Mouse (Mus musculus): ENCODE measurements around the gene Lrmda. TPM values are rescaled to one million over a fixed set of nuclear protein-coding genes. Genes with fewer than 3 reads are reported as not detected.
A peak's percentile ranks its signal among the peaks of the same experiment; 100 is the strongest.
"Not testable (repeated sequence)": the region's sequence is repeated elsewhere in the genome, so short reads cannot be mapped to it uniquely, and the experiment has no call there.

The Lrmda gene
- total and polyA plus RNA-seq, 3 experiments: 0.92 to 8.6 (median 2.7) TPM

GRCm38 (mm10) chr14:22587285-22587957 is 567.9 kb downstream of the Lrmda start:
- peak; percentile 33 for DNase-seq

DNA sequence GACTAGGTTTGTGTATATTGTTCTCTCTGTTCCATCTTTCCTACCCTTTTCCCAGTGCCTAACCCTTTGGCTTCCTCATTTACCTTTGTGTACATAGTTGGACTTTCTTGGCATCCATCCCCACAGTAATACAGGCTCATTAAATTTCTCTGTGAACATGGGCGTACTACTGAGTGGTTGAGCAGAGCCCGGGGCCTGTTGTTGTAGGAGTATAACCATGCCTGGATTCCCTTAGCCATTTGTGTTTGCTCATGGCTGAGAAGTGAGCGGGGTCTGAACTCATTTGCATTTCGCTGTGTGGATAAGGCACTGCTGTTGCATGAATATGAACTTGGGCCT is 568.4 kb downstream of the Lrmda start:
- no peak for DNase-seq

GRCm38 (mm10) chr14:22588394-22588793 is 568.9 kb downstream of the Lrmda start:
- DNase-seq: not testable (repeated sequence)

DNA sequence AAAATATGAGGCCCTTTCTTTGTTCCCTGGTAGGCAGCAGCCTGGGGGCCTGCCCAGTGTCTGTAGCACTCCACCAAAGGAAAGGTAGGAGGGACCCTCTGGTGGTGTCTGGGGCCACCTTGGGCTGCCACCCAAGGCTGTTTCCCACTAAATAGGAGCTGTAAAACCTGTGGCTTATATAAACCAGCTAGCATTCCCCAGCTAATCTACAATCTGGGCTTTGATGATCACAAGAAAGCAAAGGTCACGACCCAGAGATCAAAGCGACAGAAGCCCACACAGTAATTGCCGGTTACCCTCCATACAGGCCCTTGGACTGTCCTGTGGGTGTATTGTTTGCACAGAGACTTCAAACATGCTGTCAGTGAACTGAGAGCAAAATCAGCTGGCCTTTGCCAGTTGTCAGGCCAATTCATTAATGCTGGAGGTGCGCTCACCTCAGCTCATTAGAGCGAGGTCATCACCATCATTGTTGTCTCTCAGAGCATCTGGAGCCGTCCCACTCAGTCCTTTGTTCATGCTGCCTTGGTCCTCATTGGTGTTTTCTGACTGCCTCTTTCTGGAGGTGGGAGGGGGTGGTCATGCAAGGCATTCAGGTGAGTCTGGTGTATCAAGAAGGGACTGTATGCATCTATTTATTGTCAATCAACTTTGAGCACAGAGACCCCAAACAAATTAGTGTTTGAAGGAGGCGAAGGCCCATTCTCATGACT is 570.1 kb downstream of the Lrmda start:
- no peak for DNase-seq

- no peak for DNase-seq
Measured at GRCm38 (mm10) chr14:22591186-22591585, 571.7 kb downstream of the Lrmda start.

GRCm38 (mm10) chr14:22597508-22597907 is 578.0 kb downstream of the Lrmda start:
- no peak for DNase-seq

DNA sequence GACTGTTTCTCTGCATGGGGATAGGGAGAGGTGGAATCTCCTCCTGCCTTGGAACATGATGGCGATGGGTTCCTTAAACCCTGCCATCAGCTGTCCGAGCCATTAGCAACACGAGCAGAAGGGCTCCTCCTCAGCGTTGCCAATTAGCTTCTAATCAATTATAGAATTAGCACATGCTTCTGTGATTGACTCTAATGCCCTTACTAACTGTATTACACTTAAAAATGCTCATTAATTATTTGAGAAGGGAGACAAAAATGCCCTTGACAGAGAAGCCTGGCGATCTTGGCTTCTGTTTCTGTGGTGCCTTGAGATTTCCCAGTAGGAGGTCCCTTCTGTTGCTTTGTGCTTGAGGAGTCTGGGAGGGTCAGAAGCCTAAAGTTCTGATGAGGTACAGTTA is 579.1 kb downstream of the Lrmda start:
- DNase-seq: no peak

- DNase-seq: no peak
Measured at GRCm38 (mm10) chr14:22600166-22600565, 580.7 kb downstream of the Lrmda start.

GRCm38 (mm10) chr14:22602308-22602707 is 582.8 kb downstream of the Lrmda start:
- DNase-seq: no peak

DNA sequence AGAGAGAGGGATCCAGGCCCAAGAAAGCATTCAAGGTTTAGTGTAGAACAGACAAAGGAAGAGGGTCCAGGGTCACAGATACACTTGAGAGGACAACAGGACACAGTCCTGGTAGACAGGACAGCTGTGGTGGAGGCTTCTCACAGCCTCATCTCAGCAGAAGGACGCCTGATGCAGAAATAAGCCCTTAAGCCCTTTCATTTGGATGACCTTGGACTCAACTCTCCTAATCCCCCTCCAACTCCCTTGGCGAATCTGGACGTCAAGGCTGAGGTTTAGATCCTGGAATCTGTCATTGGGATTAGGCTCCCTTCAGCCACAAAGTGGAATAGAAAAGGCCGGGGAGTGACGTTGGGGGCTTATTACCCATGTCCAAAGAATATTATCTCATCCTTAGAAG is 589.1 kb downstream of the Lrmda start:
- DNase-seq: no peak

- DNase-seq: no peak
Measured at GRCm38 (mm10) chr14:22609261-22610245, 590.0 kb downstream of the Lrmda start.

- DNase-seq: no peak
Measured at GRCm38 (mm10) chr14:22611011-22611410, 591.5 kb downstream of the Lrmda start.

- peak; percentile 65 for DNase-seq
Measured at GRCm38 (mm10) chr14:22620191-22620590, 600.7 kb downstream of the Lrmda start.

DNA sequence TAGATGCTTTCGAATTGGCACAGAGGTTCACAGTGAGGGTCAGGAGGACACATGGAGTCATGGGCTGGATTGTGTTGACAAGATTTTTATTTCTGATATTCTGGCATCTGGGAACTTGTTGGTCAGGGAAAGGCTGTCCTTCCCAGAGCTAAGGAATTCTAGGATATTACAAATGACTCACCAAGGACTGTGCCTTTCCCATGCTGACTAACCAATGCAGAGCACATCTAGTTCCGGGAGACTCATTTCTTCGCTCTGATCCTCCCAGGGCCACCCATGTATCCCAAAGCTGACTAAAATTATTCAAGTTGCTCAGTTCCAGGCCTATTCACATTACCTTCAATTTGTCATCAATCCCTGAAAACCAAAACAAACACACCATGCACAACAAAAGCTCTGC is 602.4 kb downstream of the Lrmda start:
- peak; percentile 32 for DNase-seq

DNA sequence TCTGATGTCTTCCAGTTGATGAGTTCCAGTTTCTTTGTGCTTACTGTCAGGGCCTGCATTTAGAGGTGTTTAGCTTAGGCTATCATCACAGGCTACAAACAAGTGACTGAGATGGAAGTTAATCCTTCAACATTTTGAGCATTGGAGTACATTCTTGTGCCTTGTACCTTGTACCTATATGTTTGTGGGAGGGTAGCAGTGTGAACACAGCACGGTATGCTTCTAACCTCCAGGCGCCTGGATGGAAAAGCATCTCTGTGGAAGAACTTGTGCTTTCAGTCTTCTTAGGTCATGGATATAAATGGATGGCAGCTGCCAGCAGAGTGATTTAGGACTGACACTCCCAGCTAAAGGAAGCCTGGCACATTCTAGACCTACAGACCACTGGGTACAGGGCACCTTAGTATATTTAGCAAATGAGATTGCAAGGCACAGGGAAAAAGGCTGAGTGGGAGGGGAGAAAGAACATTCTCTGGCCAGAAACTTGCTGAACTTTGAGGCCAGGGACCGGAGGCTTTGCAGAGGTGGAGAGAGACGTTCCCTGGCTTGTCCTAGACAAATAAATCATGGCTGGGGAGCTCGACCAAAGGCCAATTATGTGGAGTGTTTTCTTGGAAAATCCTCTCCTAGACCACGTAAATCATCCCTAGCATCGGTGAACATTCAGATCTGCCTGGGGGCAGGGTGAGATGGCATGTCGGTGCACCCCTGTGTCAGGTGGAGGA is 607.8 kb downstream of the Lrmda start:
- DNase-seq: no peak

DNA sequence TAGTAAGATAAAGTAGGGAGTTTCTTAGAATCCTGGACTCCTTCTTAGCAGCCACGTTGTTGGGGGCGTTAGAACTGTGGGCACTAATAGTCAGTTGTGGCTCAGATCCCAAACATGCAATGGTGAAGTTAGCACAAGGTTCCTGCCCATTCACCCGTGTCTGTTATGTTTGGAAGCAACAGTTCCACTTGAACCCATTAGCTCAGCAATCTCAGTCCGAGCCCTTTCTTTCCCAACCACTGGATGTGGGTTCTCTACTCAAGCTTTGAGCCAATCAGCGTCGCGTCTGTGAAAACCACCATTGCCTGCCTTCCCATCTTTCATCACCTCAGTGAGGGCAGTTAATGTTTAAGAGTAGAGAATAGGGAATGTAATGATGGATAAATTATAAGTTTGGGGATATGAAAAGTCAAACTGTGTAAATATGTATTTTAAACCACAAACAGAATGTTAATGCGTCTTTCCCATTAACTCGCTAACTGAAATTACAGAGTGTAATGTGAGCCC is 610.9 kb downstream of the Lrmda start:
- DNase-seq: no peak

DNA sequence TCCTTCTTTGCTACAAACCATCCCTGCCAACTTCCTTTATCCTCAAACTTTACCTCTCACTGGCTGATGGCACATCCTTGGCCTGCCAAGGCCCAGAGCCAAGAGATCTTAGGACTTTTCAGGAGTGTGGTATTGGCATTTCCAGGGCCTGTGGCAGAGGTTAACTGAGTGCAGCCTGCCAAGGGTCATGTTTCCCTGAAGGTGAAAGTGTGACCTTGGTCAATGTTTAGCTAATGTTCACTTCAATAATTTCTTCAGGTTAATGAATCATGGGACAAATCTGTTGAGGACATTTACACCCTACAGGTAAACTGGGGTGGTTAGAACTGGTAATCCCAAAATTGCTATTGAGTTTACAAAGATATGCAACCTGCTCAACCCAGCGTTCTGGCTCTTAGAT is 614.1 kb downstream of the Lrmda start:
- no peak for DNase-seq

DNA sequence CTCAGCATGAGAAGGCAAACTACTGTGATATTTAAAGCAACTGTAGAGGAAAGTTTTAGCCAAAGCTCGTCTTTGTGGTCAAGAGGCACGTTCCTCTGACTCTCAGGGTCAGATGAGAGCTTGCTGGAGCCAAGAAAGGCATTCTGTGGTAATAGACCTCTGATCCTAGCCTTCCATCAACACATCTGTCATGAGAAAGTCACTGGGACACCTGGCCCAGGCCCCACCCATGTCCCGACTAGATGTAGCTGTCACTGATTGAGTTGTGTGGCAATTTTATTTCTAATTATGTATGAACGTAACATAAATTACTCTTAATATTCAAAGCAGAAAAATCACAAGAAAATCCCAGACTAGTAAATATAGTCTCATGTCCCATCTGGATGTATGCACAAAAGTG is 624.0 kb downstream of the Lrmda start:
- DNase-seq: no peak

DNA sequence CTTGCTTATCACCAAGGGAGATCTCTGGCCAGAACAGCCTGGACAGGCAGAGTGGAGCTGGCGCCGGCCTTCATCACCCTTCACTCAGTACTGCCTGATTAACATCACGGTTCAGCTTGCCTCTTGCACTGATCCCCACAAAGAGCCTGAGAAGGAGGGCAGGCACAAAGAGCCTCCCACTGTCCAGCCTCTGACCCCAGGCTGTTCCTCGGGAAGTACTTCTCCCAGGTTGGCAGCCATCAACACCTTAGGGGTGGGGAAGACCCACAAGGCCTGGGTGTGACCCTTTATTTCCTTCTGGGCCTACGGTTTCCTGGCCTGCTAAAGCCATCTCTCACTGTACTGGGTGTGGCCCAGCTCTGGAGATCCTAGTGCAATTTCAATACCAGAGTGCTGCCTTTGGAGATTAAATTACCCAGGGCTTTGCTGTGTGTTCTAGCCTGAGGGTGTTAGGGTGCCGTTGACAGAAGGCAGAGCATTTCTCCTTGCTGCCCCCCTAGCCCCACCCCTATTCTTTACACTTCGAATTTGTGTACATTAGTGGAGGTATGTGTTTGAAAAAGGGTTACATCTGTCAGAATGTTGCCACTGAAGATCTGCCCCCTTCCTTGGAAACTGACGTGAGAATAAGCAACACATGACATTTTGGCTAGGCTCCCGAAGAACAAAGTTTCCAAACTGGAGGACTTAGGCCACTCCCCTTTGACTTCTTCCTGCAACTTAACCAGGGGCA is 628.5 kb downstream of the Lrmda start:
- peak; percentile 8 for DNase-seq

DNA sequence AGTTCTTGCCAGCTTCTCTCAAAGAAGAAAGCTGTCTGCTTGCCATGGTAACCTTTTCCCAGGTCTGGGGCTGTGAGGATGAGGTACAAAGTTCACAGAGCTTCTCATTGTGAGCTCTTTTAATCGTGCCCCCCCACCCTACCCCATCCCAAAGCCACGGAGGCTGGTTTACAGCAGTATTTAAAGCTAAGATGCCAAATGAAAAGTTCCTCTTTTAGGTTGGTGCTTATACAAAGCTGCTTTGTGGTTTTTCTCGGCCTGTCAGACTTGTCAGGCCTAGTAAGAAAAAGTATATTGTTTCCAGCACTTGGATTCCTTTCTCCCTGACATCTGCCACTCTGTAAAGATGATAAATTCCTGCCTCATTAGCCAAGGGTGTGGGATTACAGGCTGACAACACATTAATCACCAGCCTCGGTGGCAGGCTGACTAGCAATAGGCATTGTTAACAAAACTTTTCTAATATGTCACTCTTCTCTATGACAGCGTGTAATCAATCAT is 629.9 kb downstream of the Lrmda start:
- DNase-seq: no peak

Data from adrenal gland, adult 2 months (tissue).